Mouse (Mus musculus): ENCODE data around the gene Marveld1.
A peak's percentile ranks its signal among the peaks of the same experiment; 100 is the strongest.

- TF ChIP-seq TAL1 (conservative IDR thresholded peaks at IDR 0.05; ENCODE audit: low read depth, low read length), result no peak
- no peak for TF ChIP-seq GATA1 (IDR thresholded peaks at IDR 0.05; ENCODE audit: borderline replicate concordance, low read length)
- TF ChIP-seq CTCF (IDR thresholded peaks at IDR 0.05; ENCODE audit: low read depth, low read length), result peak; percentile 67; the same call in 1 of the 2 replicates
- no peak for TF ChIP-seq POLR2AphosphoS5 (IDR thresholded peaks at IDR 0.05; ENCODE audit: insufficient replicate concordance, low read depth, low read length)
These were observed 43.3 kb downstream of the Marveld1 start for GRCm38 (mm10) chr19:42190494-42190893.

Measured in G1E (cell line).